Mouse (Mus musculus) stomach, embryonic 16.5 days (tissue): ENCODE data around the gene Prkx. TPM values are rescaled to one million over a fixed set of nuclear protein-coding genes. Genes with fewer than 3 reads are reported as not detected.

Experiments used
- ATAC-seq: fragments of 200-750 bp; cut with Nextera tagmentation; 2 replicates; pipeline ENCODE4 v1.8.0; 2017; ENCODE audit warnings: moderate number of reproducible peaks, moderate TSS enrichment; ENCODE audit not compliant: insufficient read depth, low FRiP score
- H3K27ac ChIP-seq: fragments of 300-500 bp; sonication (generic); 2 replicates; pipeline ENCODE4 v1.5.1; 2014; ENCODE audit warnings: low read length
- H3K27me3 ChIP-seq: fragments of 300-500 bp; sonication (generic); 2 replicates; pipeline ENCODE4 v1.6.1; 2014; ENCODE audit warnings: low read length, control low read depth, mixed read lengths; ENCODE audit not compliant: control insufficient read depth, insufficient read depth
- H3K36me3 ChIP-seq: fragments of 300-500 bp; sonication (generic); 2 replicates; pipeline ENCODE4 v1.6.1; 2014; ENCODE audit warnings: low read length; ENCODE audit not compliant: control insufficient read depth, insufficient read depth
- H3K4me1 ChIP-seq: fragments of 300-500 bp; sonication (generic); 2 replicates; pipeline ENCODE4 v1.6.1; 2014; ENCODE audit warnings: low read length, control low read depth, mixed read lengths; ENCODE audit not compliant: control insufficient read depth, insufficient read depth
- H3K4me2 ChIP-seq: fragments of 300-500 bp; sonication (generic); 2 replicates; pipeline ENCODE4 v1.6.1; 2014; ENCODE audit warnings: low read depth, low read length, mixed read lengths
- H3K4me3 ChIP-seq: fragments of 300-500 bp; sonication (generic); replicated peaks from 2 replicates; pipeline ENCODE4 v1.5.1; 2014; ENCODE audit warnings: mild to moderate bottlenecking, low read length
- H3K9ac ChIP-seq: fragments of 300-500 bp; sonication (generic); 2 replicates; pipeline ENCODE4 v1.6.1; 2014; ENCODE audit warnings: low read length
- H3K9me3 ChIP-seq: fragments of 300-500 bp; sonication (generic); replicated peaks from 2 replicates; pipeline ENCODE4 v1.6.1; 2016; ENCODE audit warnings: low read length, control low read depth; ENCODE audit not compliant: control insufficient read depth
- WGBS: fragments of 180-500 bp; shearing (Covaris S2); extraction: QIAGEN DNeasy Blood & Tissue Kit; methylation state at CpG from one replicate; pipeline ENCODE4 v1.1.7; 2014; 5-methylcytosine and 5-hydroxymethylcytosine counted together
- polyA plus RNA-seq: library from polyadenylated mRNA; unstranded; fragments of >200 nt; fragmentation: Nextera tagmentation; extraction: Ambion mirVana; gene quantifications from 2 replicates; pipeline ENCODE4 v1.2.1, GENCODE M21; 2015

Prkx gene
- polyA plus RNA-seq, 1 experiment from 2014 or later = 11.9 TPM

DNA sequence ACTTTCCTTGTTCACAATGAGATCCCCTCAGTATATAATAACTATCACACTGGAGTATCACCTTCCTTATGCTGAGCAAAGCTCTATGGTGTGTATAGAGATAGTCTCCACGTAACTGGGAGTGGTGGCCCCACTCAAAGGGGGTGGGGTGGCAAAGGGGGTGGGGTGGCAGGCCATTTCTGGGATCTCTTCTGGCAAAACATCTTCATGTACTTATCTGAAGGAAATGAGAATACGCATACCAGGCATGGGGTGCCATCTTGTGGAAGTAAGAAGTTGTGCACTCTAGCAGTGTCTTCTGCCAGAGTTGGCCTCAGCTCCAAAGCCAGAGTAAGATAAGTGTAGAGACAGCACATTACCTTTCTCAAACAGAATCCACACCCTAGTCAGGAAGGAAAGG lies 75.8 kb downstream of the Prkx start:
- Histone ChIP-seq H3K9ac (no peak overlapping the region), H3K4me1 (no peaks in the 10 kb centered on the region), H3K36me3 (no peaks in the 10 kb centered on the region), H3K27me3 (no peaks in the 10 kb centered on the region), H3K27ac (no peak overlapping the region), H3K9me3 (no peaks in the 10 kb centered on the region), H3K4me3 (no peak overlapping the region), H3K4me2 (no peak overlapping the region)
- no peak for ATAC-seq
- 13% methylated on average over 2 of the region's 2 CpGs for whole genome bisulfite sequencing

Other genes starting within 250 kb of the Prkx start
- not detected in 2 replicates for gene Pbsn, start 57.3 kb upstream of the Prkx start, polyA plus RNA-seq
- gene Gm14744, start 68.5 kb upstream of the Prkx start, polyA plus RNA-seq = not detected in 2 replicates
- gene 5430402E10Rik, start 128.8 kb upstream of the Prkx start, polyA plus RNA-seq = not detected in 2 replicates